Mouse (Mus musculus): ENCODE measurements around the gene Tbccd1.

The Tbccd1 gene

GRCm38 (mm10) chr16:22877660-22878390 is 20.4 kb upstream of the Tbccd1 start:
- POLR2A ChIA-PET: interaction anchor here in 2 of 4 experiments (0.7 to 1.7 kb wide), 7 partner anchors 16 to 348 kb away, joined by 3 to 4 read pairs (median 3); no protein-coding TSS in a partner anchor
- CTCF ChIA-PET: interaction anchor here in 2 of 4 experiments (1.0 to 2.1 kb wide), 4 partner anchors 168 to 257 kb away, joined by 3 to 9 read pairs (median 5); no protein-coding TSS in a partner anchor

DNA sequence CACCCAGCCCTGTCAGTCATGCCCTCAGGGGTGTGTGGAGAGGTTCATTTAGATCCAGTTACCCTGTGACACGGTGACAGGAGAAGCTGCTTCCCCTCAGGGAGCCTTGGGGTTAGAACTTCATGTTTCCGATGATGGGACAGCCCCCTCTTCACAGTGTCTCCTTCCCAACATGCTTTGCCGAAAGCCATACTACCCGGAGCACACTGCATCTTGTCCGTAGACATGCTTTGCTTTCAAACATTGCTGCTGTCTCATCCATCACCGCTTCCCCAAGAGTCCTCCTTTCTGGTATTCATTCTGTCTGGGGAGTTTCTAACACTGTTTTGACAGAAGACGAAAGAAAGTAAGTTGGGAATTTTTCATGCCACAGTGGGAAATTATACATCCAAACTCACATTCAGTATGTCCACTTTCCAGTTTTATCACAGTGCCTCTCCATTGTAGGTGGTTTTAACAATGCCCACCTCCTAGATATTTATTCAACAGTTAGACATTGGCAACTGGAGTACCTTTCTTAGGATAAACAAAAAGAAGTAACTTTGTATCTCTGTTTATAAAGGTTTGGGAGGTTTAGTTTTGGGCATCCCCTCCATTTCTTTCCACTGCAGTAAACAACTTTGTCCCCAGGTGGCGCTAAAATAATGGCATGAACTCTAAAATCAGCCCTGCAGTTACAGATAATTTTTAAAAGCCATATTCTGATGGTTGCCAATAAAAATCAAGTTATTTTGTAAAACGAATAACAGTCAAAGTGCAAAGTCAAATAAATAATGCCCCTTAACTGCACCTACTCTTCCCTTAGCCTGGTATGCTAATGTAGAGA is 19.0 kb upstream of the Tbccd1 start:
- CTCF ChIA-PET: interaction anchor here in 1 of 4 experiments (1.2 to 1.3 kb wide), 2 partner anchors 170 to 259 kb away, joined by 3 read pairs; no protein-coding TSS in a partner anchor
- POLR2A ChIA-PET: no interaction called here

DNA sequence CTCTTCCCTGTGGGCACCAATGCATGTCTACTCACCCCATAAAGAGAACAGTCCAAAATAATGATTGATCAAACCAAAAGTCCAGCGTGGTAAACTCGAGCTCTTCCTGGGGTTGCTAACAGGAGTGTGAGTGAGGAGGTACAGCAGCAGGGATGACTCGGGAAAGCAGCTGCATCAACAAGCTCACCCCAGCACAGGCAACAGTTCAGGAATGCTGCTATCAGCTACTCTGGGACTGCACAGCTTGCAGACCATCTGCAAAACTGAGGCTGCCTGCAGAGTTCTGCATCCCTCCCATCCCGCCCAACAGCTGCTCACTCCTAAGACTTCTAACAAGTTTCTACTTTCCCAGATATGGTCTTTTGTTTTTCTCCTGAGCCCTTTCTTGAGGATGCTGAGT is 15.9 kb upstream of the Tbccd1 start:
- CTCF ChIA-PET: interaction anchor here in 3 of 4 experiments (0.7 to 1.2 kb wide), 3 partner anchors 66 to 172 kb away, joined by 3 to 6 read pairs (median 5); no protein-coding TSS in a partner anchor
- POLR2A ChIA-PET: interaction anchor here in 2 of 4 experiments (0.8 to 1.9 kb wide), 5 partner anchors 15 to 261 kb away, joined by 3 to 5 read pairs (median 3); partner anchors contain the start of genes Dnajb11 (in 1 of the 2) and Tbccd1 (in 1 of the 2)

GRCm38 (mm10) chr16:22872397-22872796 is 14.9 kb upstream of the Tbccd1 start:
- ChIA-PET CTCF (interaction anchor here in 1 of 4 experiments (0.5 to 1.2 kb wide), 2 partner anchors 46 to 173 kb away, joined by 3 to 5 read pairs; partner anchors contain the start of gene Fetub), POLR2A (interaction anchor here in 3 of 4 experiments (0.5 to 1.9 kb wide), 6 partner anchors 13 to 262 kb away, joined by 3 to 5 read pairs (median 3); no protein-coding TSS in a partner anchor)

- ChIA-PET CTCF (interaction anchor here in 1 of 4 experiments (1.1 kb wide), 1 partner anchor 232 kb away, joined by 3 read pairs; no protein-coding TSS in a partner anchor), POLR2A (interaction anchor here in 3 of 4 experiments (0.6 to 3.2 kb wide), 21 partner anchors 8 to 417 kb away, joined by 3 to 20 read pairs (median 3); partner anchors contain the start of genes Etv5 (in 1 of the 3) and Rfc4 (in 1 of the 3))
Observed at GRCm38 (mm10) chr16:22856773-22857172, 696 bp downstream of the Tbccd1 start.

DNA sequence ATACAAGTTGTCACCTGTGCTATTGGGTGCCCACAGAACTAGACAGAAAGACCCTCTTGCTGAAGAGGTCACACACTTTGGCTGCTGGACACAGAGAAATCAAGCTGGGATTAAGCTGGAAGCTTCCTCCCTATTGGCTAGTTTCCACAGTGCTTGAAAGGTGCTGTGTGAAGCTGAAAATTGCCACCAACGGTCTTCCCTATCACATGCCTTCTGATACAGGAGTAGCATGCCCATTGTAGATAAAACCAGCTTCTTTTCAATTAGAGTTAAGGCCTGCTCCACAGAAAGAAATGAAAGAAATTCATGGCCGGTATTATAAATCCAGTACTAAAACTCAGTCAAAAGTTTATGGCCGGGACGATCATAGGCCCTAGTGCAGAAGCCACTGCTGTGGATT is 4.8 kb downstream of the Tbccd1 start:
- ChIA-PET CTCF (interaction anchor here in 1 of 4 experiments (0.5 kb wide), 1 partner anchor 246 kb away, joined by 5 read pairs; no protein-coding TSS in a partner anchor), POLR2A (no interaction called here)

- POLR2A ChIA-PET: interaction anchor here in 2 of 4 experiments (0.6 to 1.5 kb wide), 4 partner anchors 9 to 105 kb away, joined by 3 to 4 read pairs (median 3); partner anchors contain the start of genes Dnajb11 (in 1 of the 2) and Tbccd1 (in 1 of the 2)
- CTCF ChIA-PET: interaction anchor here in 1 of 4 experiments (0.6 kb wide), 1 partner anchor 240 kb away, joined by 3 read pairs; no protein-coding TSS in a partner anchor
Observed at GRCm38 (mm10) chr16:22848331-22848730, 9.1 kb downstream of the Tbccd1 start.

DNA sequence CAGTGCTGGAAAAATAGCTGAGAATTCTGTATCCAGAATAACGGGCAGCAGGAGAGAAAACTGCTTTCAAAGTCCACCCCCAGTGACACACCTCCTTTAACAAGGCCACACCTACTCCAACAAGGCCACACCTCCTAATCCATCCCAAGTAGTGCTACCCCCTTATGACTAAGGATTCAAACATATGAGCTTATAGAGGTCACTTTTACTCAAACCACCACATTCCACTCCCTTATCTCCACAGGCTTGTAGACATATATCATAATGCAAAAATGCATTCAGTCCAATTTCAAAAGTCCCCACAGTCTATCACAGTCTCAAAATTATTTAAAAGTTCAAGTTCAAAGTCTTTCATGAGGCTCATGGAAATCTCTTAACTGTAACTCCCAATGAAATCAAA is 9.8 kb downstream of the Tbccd1 start:
- CTCF ChIA-PET: interaction anchor here in 1 of 4 experiments (0.6 kb wide), 1 partner anchor 241 kb away, joined by 3 read pairs; no protein-coding TSS in a partner anchor
- POLR2A ChIA-PET: interaction anchor here in 2 of 4 experiments (0.7 to 1.5 kb wide), 3 partner anchors 10 to 105 kb away, joined by 3 to 4 read pairs (median 3); partner anchors contain the start of genes Dnajb11 (in 1 of the 2) and Tbccd1 (in 1 of the 2)

DNA sequence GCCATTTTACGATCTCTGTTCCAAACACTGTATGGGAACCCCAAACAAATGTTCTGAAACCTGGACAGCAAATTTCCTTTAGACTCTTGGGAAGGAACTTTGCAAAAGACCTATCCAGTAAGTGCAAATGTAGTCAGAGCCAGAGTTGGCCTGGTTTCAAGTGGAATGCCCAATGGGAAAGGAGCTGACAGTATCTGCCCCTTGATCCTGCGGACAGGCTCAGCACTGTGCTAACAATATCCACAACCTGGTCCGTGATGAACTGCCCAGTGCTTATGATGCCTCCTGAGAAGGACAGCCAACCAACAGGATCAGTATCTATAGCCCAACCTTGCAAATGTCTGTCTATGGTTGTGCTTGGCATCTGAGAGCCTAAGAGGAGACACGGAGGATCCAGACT is 12.0 kb downstream of the Tbccd1 start:
- CTCF ChIA-PET: interaction anchor here in 1 of 4 experiments (1.6 kb wide), 1 partner anchor 266 kb away, joined by 4 read pairs; no protein-coding TSS in a partner anchor
- POLR2A ChIA-PET: interaction anchor here (1.1 to 2.1 kb wide), 4 partner anchors 11 to 21 kb away, joined by 3 to 20 read pairs (median 4); partner anchors contain the start of genes Dnajb11 (in 2 of the 4) and Tbccd1 (in 2 of the 4)

- ChIA-PET POLR2A (interaction anchor here (0.5 to 2.1 kb wide), 10 partner anchors 10 to 789 kb away, joined by 3 to 20 read pairs (median 4); partner anchors contain the start of genes Dnajb11 (in 3 of the 4), Tbccd1 (in 3 of the 4) and Tra2b (in 1 of the 4)), CTCF (interaction anchor here in 1 of 4 experiments (1.6 kb wide), 1 partner anchor 265 kb away, joined by 4 read pairs; no protein-coding TSS in a partner anchor)
Observed at GRCm38 (mm10) chr16:22844834-22845233, 12.6 kb downstream of the Tbccd1 start.

- CTCF ChIA-PET: interaction anchor here in 1 of 4 experiments (1.6 kb wide), 1 partner anchor 264 kb away, joined by 4 read pairs; no protein-coding TSS in a partner anchor
- POLR2A ChIA-PET: interaction anchor here (0.5 to 2.1 kb wide), 10 partner anchors 9 to 789 kb away, joined by 3 to 20 read pairs (median 4); partner anchors contain the start of genes Dnajb11 (in 3 of the 4), Tbccd1 (in 3 of the 4) and Tra2b (in 1 of the 4)
Observed at GRCm38 (mm10) chr16:22844061-22844801, 13.2 kb downstream of the Tbccd1 start.

GRCm38 (mm10) chr16:22842871-22843270 is 14.6 kb downstream of the Tbccd1 start:
- POLR2A ChIA-PET: no interaction called here
- CTCF ChIA-PET: no interaction called here

DNA sequence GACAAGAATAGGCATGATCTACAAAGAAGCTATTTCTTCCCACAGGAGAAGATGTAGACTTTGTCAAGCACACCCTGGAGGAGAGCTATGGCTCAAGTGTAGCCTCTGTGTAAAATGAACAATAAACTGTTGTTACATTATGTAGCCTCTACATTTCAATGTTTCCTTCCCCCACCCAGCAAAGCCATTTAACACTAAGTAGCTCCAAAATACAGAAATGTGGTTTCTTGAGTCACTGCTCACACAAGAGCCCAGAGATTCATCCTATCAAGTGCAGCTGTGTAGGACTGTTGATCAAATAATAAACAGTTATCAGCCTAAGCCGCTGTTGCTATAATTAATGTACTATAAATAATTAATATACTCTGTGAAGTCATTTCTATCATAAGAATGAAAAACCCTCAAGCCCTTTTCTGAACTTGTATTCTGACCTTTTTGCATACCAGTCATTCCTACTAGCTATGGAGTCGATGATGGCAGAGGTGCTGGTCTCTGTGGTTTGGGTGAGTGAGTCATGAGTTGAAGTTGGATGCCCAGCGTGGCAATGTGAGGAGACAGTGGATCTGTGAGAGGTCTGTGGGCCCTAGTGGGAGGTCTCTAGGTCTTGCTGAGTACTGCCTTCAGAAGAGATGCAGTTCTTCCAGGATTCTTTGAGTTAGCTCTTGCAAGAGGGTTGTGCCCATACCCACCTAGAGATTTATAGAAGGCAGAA is 18.2 kb downstream of the Tbccd1 start:
- ChIA-PET CTCF (no interaction called here), POLR2A (interaction anchor here in 3 of 4 experiments (0.6 to 1.4 kb wide), 3 partner anchors 32 to 263 kb away, joined by 3 to 11 read pairs (median 3); no protein-coding TSS in a partner anchor)

GRCm38 (mm10) chr16:22832932-22833525 is 24.4 kb downstream of the Tbccd1 start:
- ChIA-PET CTCF (no interaction called here), POLR2A (interaction anchor here in 1 of 4 experiments (0.6 to 0.7 kb wide), 2 partner anchors 89 to 100 kb away, joined by 3 to 4 read pairs; no protein-coding TSS in a partner anchor)

DNA sequence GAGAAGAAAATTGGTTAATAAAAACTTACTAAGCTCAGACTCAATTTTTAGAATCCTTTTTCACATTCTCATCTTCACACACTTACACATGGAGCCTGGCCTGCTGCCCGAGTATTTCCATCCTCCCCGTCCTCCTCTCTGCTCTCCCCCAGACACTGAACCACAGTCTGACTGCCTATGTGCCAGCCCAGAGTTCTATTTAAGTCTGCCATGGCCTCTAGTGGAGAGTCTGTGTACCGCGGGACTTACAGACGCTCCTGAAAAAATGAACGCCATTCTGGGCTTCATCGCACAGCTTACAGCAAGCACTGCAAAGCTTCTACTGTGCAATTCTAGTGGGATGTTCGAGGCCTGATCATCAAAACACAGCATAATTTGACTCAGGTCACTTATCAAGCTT is 36.7 kb downstream of the Tbccd1 start:
- ChIA-PET POLR2A (interaction anchor here in 1 of 4 experiments (1.0 kb wide), 1 partner anchor 49 kb away, joined by 3 read pairs; no protein-coding TSS in a partner anchor), CTCF (interaction anchor here in 3 of 4 experiments (1.3 to 1.5 kb wide), 3 partner anchors 13 kb away, joined by 3 to 4 read pairs (median 3); no protein-coding TSS in a partner anchor)

DNA sequence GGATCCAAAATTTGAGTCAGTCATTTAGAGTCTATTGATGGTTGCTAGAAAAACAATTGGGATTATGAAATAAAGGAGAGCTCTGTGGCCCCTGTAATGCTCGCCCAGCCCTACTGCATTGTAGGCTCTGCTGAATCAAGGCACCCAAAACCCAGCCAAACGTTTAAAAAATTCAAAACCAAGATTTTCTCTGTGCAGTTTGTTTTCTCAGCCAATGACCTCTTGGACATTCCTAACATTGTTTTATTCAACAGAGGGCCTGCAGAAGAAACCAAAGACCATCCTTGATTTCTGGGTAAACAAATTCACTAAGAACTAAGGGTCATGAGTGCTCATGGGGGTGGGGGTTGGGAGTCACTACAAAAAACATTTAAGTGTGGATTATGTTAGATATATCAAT is 46.0 kb downstream of the Tbccd1 start, which contains the start of gene Crygs:
Crygs (minus strand) TSS at position 101 of the 400 bp plus-strand sequence.
- CTCF ChIA-PET: interaction anchor here in 1 of 4 experiments (0.6 kb wide), 1 partner anchor 348 kb away, joined by 3 read pairs; no protein-coding TSS in a partner anchor

More for the DNA sequence above, 46.0 kb downstream of the Tbccd1 start, which contains the start of gene Crygs:
- POLR2A ChIA-PET: interaction anchor here in 1 of 4 experiments (0.7 to 1.3 kb wide), 2 partner anchors 174 to 437 kb away, joined by 3 read pairs; no protein-coding TSS in a partner anchor
